Mouse (Mus musculus) midbrain, embryonic 16.5 days (tissue): ENCODE results near the gene Kif5c. TPM values are rescaled to one million over a fixed set of nuclear protein-coding genes. Genes with fewer than 3 reads are reported as not detected.

Experiments
- ATAC-seq: fragments of 200-750 bp; cut with Nextera tagmentation; 2 replicates; pipeline ENCODE4 v1.8.0; 2017; ENCODE audit warnings: moderate TSS enrichment
- H3K27ac ChIP-seq: fragments of 300-500 bp; sonication (generic); 2 replicates; pipeline ENCODE4 v1.5.1; 2014; ENCODE audit warnings: mild to moderate bottlenecking, low read length, mixed read lengths
- H3K27me3 ChIP-seq: fragments of 300-500 bp; sonication (generic); 2 replicates; pipeline ENCODE4 v1.6.1; 2014; ENCODE audit warnings: low read depth, low read length, mixed read lengths; ENCODE audit not compliant: control insufficient read depth, insufficient read depth
- H3K36me3 ChIP-seq: fragments of 300-500 bp; sonication (generic); 2 replicates; pipeline ENCODE4 v1.6.1; 2014; ENCODE audit warnings: mild to moderate bottlenecking, low read length, moderate library complexity, mixed read lengths; ENCODE audit not compliant: control insufficient read depth, insufficient read depth
- H3K4me1 ChIP-seq: fragments of 300-500 bp; sonication (generic); 2 replicates; pipeline ENCODE4 v1.6.1; 2014; ENCODE audit warnings: mild to moderate bottlenecking, low read length, mixed read lengths; ENCODE audit not compliant: control insufficient read depth, insufficient read depth
- H3K4me2 ChIP-seq: fragments of 300-500 bp; sonication (generic); 2 replicates; pipeline ENCODE4 v1.6.1; 2014; ENCODE audit warnings: mild to moderate bottlenecking, low read length, mixed read lengths
- H3K4me3 ChIP-seq: fragments of 300-500 bp; sonication (generic); 2 replicates; pipeline ENCODE4 v1.5.1; 2014; ENCODE audit warnings: low read depth, mild to moderate bottlenecking, low read length, moderate library complexity, mixed read lengths
- H3K9ac ChIP-seq: fragments of 300-500 bp; sonication (generic); 2 replicates; pipeline ENCODE4 v1.6.1; 2014; ENCODE audit warnings: low read depth, low read length, mixed read lengths
- H3K9me3 ChIP-seq: fragments of 300-500 bp; sonication (generic); replicated peaks from 2 replicates; pipeline ENCODE4 v1.6.1; 2014; ENCODE audit warnings: mild to moderate bottlenecking, low read length, mixed read lengths; ENCODE audit not compliant: control insufficient read depth, poor library complexity, severe bottlenecking
- WGBS: fragments of 180-500 bp; shearing (Covaris S2); extraction: QIAGEN DNeasy Blood & Tissue Kit; methylation state at CpG from one replicate; pipeline ENCODE4 v1.1.7; 2014; 5-methylcytosine and 5-hydroxymethylcytosine counted together
- polyA plus RNA-seq: library from polyadenylated mRNA; unstranded; fragments of >200 nt; fragmentation: Nextera tagmentation; extraction: Ambion mirVana; gene quantifications from 2 replicates; pipeline ENCODE4 v1.2.1, GENCODE M21; 2015

Kif5c gene
- polyA plus RNA-seq, 1 experiment from 2014 or later = 194 TPM

DNA sequence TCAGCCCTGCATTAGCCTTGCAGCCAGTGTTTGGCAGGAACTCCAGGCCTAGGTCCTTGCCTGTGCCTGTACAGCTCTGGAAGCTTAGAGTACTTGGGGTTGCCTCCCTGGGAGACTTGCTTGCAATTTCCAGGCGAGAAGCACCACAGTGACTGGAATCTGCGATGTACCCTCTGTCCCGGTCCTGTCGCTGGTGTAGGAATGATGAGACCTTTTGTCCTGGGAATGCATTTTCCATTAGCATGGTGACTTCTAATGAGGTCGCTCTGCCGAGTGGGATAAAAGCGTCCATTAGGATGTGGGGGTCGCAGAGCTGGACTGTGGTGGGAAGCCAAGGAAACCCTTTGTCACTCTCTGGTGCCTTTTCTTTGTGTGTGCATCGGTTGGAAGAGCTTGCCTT lies 14.1 kb downstream of the Kif5c start:
- 4% methylated on average over 9 of the region's 9 CpGs for WGBS
- Histone ChIP-seq H3K27ac (peak overlapping the region; percentile 39), H3K27me3 (no peaks in the 10 kb centered on the region), H3K4me1 (peaks cover 41% of the 10 kb centered on the region), H3K36me3 (no peaks in the 10 kb centered on the region), H3K9me3 (no peaks in the 10 kb centered on the region), H3K4me3 (no peak overlapping the region), H3K4me2 (peak overlapping the region; percentile 37), H3K9ac (0 out of 2 replicates have a peak overlapping the region, but pooled peaks have one; percentile 36)
- ATAC-seq = peak; percentile 73

GRCm38 (mm10) chr2:49642761-49643160 lies 23.7 kb downstream of the Kif5c start:
- no peaks in the 10 kb centered on the region for H3K36me3 ChIP-seq
- no peaks in the 10 kb centered on the region for H3K27me3 ChIP-seq
- no peak overlapping the region for H3K4me3 ChIP-seq
- H3K9me3 ChIP-seq = no peaks in the 10 kb centered on the region
- H3K4me1 ChIP-seq = peaks cover 50% of the 10 kb centered on the region
- peak overlapping the region; percentile 67 for H3K27ac ChIP-seq
- WGBS = 65% methylated on average over 3 of the region's 3 CpGs
- ATAC-seq = peak; percentile 23; the same call in 1 of the 2 replicates
- H3K9ac ChIP-seq = no peak overlapping the region
- H3K4me2 ChIP-seq = no peak overlapping the region

GRCm38 (mm10) chr2:49643756-49644155 lies 24.7 kb downstream of the Kif5c start:
- peaks cover 49% of the 10 kb centered on the region for H3K4me1 ChIP-seq
- WGBS = 75% methylated on average over 8 of the region's 8 CpGs

GRCm38 (mm10) chr2:49647591-49647990 lies 28.5 kb downstream of the Kif5c start:
- Histone ChIP-seq H3K4me1 (peaks cover 34% of the 10 kb centered on the region), H3K4me2 (no peak overlapping the region), H3K27me3 (no peaks in the 10 kb centered on the region), H3K4me3 (no peak overlapping the region), H3K9ac (no peak overlapping the region), H3K36me3 (no peaks in the 10 kb centered on the region), H3K9me3 (no peaks in the 10 kb centered on the region), H3K27ac (no peak overlapping the region)
- ATAC-seq = no peak
- 83% methylated on average over 6 of the region's 6 CpGs for WGBS

More at GRCm38 (mm10) chr2:49643756-49644155, 24.7 kb downstream of the Kif5c start:
- Histone ChIP-seq H3K27me3 (no peaks in the 10 kb centered on the region), H3K27ac (no peak overlapping the region), H3K36me3 (no peaks in the 10 kb centered on the region), H3K9ac (no peak overlapping the region), H3K4me3 (no peak overlapping the region), H3K9me3 (no peaks in the 10 kb centered on the region), H3K4me2 (no peak overlapping the region)
- ATAC-seq = peak; percentile 23

DNA sequence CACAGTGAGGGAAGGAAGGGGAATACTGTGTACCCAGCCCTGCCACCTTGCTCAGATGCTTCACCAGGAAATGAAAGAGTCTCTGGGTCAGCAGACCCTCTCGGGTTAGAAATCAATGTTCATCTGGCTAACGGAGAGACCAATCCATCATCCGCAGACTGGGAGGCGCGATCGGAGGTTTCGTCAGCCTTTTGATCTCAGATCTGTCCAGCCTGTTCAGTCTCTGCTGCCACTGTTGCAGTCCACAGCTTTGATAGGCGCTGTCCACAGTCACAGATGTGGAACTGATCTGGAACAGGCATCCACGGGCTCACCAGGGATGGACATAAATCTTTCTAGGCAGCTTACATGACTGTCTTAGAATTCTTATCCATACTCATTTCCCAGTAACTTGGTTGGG lies 29.2 kb downstream of the Kif5c start:
- Histone ChIP-seq H3K27me3 (no peaks in the 10 kb centered on the region), H3K4me1 (peaks cover 26% of the 10 kb centered on the region), H3K9ac (no peak overlapping the region), H3K36me3 (no peaks in the 10 kb centered on the region), H3K9me3 (no peaks in the 10 kb centered on the region), H3K27ac (no peak overlapping the region), H3K4me3 (no peak overlapping the region), H3K4me2 (no peak overlapping the region)
- WGBS = 77% methylated on average over 9 of the region's 9 CpGs
- no peak for ATAC-seq

DNA sequence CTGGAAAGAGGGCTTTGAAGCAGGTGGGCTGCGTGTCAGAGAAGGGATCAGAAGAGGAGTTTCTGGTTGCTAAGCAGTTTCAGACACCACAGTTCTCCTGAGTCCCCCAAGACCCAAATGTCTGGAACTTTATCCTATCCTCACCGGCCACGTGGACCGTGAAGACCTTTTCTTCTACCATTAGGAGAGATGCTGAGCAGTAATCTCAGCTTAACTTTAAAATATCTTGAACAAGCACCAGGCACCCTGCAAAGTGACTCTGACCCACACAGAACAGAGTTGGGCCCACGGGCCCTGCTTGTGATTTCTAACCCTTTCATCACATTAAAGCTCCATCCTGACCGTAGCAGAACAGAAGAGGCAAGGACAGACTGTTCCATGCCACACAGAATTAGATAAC lies 29.7 kb downstream of the Kif5c start:
- no peak for ATAC-seq
- 80% methylated on average over 6 of the region's 6 CpGs for WGBS
- H3K36me3 ChIP-seq = no peaks in the 10 kb centered on the region
- H3K27ac ChIP-seq = no peak overlapping the region
- H3K27me3 ChIP-seq = no peaks in the 10 kb centered on the region
- peaks cover 23% of the 10 kb centered on the region for H3K4me1 ChIP-seq
- no peak overlapping the region for H3K4me2 ChIP-seq
- no peak overlapping the region for H3K4me3 ChIP-seq
- no peaks in the 10 kb centered on the region for H3K9me3 ChIP-seq
- no peak overlapping the region for H3K9ac ChIP-seq

DNA sequence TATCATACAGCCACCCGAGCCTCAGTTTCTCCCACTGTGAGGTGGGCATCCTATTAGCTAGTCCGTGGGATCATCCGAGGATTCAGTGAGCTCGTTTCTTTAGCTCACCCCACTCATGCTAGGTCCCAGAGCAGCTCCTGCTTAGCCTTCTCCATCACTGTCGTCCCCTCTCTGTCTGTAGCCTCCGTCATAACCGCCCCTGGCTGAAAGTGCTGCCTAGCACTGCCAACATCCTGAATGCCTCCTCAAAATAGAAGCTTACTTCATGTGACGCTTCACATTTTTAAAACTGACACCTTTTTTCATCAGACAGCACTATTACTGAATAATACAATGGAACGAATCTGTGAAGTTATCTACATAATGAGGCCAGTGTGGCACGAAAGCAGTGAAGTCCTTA lies 30.1 kb downstream of the Kif5c start:
- H3K9me3 ChIP-seq = no peaks in the 10 kb centered on the region
- H3K9ac ChIP-seq = no peak overlapping the region
- peaks cover 26% of the 10 kb centered on the region for H3K4me1 ChIP-seq
- no peak overlapping the region for H3K4me2 ChIP-seq
- 0 out of 2 replicates have a peak, but pooled peaks have one; percentile 12 for ATAC-seq
- WGBS = 80% methylated on average over 10 of the region's 10 CpGs
- no peaks in the 10 kb centered on the region for H3K36me3 ChIP-seq
- H3K27me3 ChIP-seq = no peaks in the 10 kb centered on the region
- no peak overlapping the region for H3K4me3 ChIP-seq
- H3K27ac ChIP-seq = no peak overlapping the region

- no peak for ATAC-seq
- no peak overlapping the region for H3K4me3 ChIP-seq
- no peaks in the 10 kb centered on the region for H3K27me3 ChIP-seq
- H3K4me1 ChIP-seq = peaks cover 44% of the 10 kb centered on the region
- WGBS = 76% methylated on average over 1 of the region's 1 CpGs
- no peak overlapping the region for H3K27ac ChIP-seq
- H3K9ac ChIP-seq = no peak overlapping the region
- H3K4me2 ChIP-seq = no peak overlapping the region
- H3K9me3 ChIP-seq = no peaks in the 10 kb centered on the region
- H3K36me3 ChIP-seq = no peaks in the 10 kb centered on the region
Measured at GRCm38 (mm10) chr2:49651737-49652136, 32.6 kb downstream of the Kif5c start.

- Histone ChIP-seq H3K27ac (no peak overlapping the region), H3K9ac (no peak overlapping the region), H3K4me1 (peaks cover 37% of the 10 kb centered on the region), H3K9me3 (no peaks in the 10 kb centered on the region), H3K27me3 (no peaks in the 10 kb centered on the region), H3K4me3 (no peak overlapping the region), H3K4me2 (no peak overlapping the region), H3K36me3 (no peaks in the 10 kb centered on the region)
- ATAC-seq = peak; percentile 43; the same call in 1 of the 2 replicates
- WGBS = 75% methylated on average over 10 of the region's 10 CpGs
Measured at GRCm38 (mm10) chr2:49654606-49655005, 35.5 kb downstream of the Kif5c start.
